Mouse (Mus musculus): Measurements from ENCODE around the gene Ptgir. TPM values are rescaled to one million over a fixed set of nuclear protein-coding genes. Genes with fewer than 3 reads are reported as not detected.

Ptgir gene
- polyA plus RNA-seq, 1 experiment: not detected

DNA sequence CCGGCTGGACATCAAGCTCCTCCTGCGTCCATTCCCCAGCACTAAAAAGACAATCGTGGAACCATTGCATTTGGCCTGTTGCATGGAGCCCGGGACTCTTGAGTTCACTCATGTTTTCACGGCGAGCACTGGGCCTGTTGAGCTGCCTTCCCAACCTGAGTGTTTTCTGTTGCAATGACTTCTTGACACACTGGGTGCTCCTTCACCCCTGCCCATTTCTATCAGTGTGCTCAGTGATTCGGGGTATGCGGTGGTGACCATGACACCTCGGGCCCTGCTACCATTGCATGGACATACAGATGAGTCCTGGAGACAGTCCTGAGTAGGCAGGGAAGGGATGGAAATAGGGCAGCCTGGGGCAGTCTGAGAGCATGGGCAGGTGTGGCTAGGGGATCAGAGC lies 33.8 kb upstream of the Ptgir start:
- H3K9me3 ChIP-seq (replicated peaks; ENCODE audit: control insufficient read depth, insufficient read depth, low read length, poor library complexity, severe bottlenecking): no peaks in the 10 kb centered on the region
- H3K27me3 ChIP-seq (ENCODE audit: control insufficient read depth, insufficient read depth, low read length, poor library complexity, severe bottlenecking): no peaks in the 10 kb centered on the region
- H3K27ac ChIP-seq (ENCODE audit: insufficient read depth, low read length): no peak overlapping the region
- no peaks in the 10 kb centered on the region for H3K4me1 ChIP-seq (ENCODE audit: control insufficient read depth, insufficient read depth, low read length)
- TF ChIP-seq POLR2A (IDR thresholded peaks at IDR 0.05; ENCODE audit: insufficient read depth, low read length): no peak
- no peak overlapping the region for H3K9ac ChIP-seq (ENCODE audit: low read depth, poor library complexity, severe bottlenecking)
- H3K4me3 ChIP-seq (ENCODE audit: low read depth, low read length): no peak overlapping the region
- H3K36me3 ChIP-seq (ENCODE audit: control insufficient read depth, insufficient read depth, low read length, poor library complexity, severe bottlenecking): no peaks in the 10 kb centered on the region

- Histone ChIP-seq H3K9ac (ENCODE audit: low read depth, poor library complexity, severe bottlenecking) (no peak overlapping the region), H3K9me3 (replicated peaks; ENCODE audit: control insufficient read depth, insufficient read depth, low read length, poor library complexity, severe bottlenecking) (no peaks in the 10 kb centered on the region), H3K27me3 (ENCODE audit: control insufficient read depth, insufficient read depth, low read length, poor library complexity, severe bottlenecking) (no peaks in the 10 kb centered on the region), H3K4me3 (ENCODE audit: low read depth, low read length) (no peak overlapping the region), H3K4me1 (ENCODE audit: control insufficient read depth, insufficient read depth, low read length) (no peaks in the 10 kb centered on the region), H3K36me3 (ENCODE audit: control insufficient read depth, insufficient read depth, low read length, poor library complexity, severe bottlenecking) (no peaks in the 10 kb centered on the region), H3K27ac (ENCODE audit: insufficient read depth, low read length) (no peak overlapping the region)
- no peak for TF ChIP-seq POLR2A (IDR thresholded peaks at IDR 0.05; ENCODE audit: insufficient read depth, low read length)
- TF ChIP-seq EP300 (IDR thresholded peaks at IDR 0.05; ENCODE audit: insufficient read depth, low read depth, low read length): no peak
- TF ChIP-seq CTCF (IDR thresholded peaks at IDR 0.05; ENCODE audit: low read depth, low read length): no peak
Measured at GRCm38 (mm10) chr7:16873392-16873791, 32.9 kb upstream of the Ptgir start.

GRCm38 (mm10) chr7:16874190-16874589 lies 32.1 kb upstream of the Ptgir start:
- no peaks in the 10 kb centered on the region for H3K27me3 ChIP-seq (ENCODE audit: control insufficient read depth, insufficient read depth, low read length, poor library complexity, severe bottlenecking)
- no peaks in the 10 kb centered on the region for H3K9me3 ChIP-seq (replicated peaks; ENCODE audit: control insufficient read depth, insufficient read depth, low read length, poor library complexity, severe bottlenecking)
- H3K4me3 ChIP-seq (ENCODE audit: low read depth, low read length): peak overlapping the region; percentile 59
- peak overlapping the region; percentile 71 for H3K27ac ChIP-seq (ENCODE audit: insufficient read depth, low read length)
- H3K9ac ChIP-seq (ENCODE audit: low read depth, poor library complexity, severe bottlenecking): peak overlapping the region; percentile 48
- H3K36me3 ChIP-seq (ENCODE audit: control insufficient read depth, insufficient read depth, low read length, poor library complexity, severe bottlenecking): no peaks in the 10 kb centered on the region
- H3K4me1 ChIP-seq (ENCODE audit: control insufficient read depth, insufficient read depth, low read length): no peaks in the 10 kb centered on the region
- 0 out of 2 replicates have a peak, but pooled peaks have one; percentile 46 for TF ChIP-seq EP300 (IDR thresholded peaks at IDR 0.05; ENCODE audit: insufficient read depth, low read depth, low read length)
- TF ChIP-seq POLR2A (IDR thresholded peaks at IDR 0.05; ENCODE audit: insufficient read depth, low read length): no peak
- TF ChIP-seq CTCF (IDR thresholded peaks at IDR 0.05; ENCODE audit: low read depth, low read length): peak; percentile 97

- Histone ChIP-seq H3K27me3 (ENCODE audit: control insufficient read depth, insufficient read depth, low read length, poor library complexity, severe bottlenecking) (no peaks in the 10 kb centered on the region), H3K4me1 (ENCODE audit: control insufficient read depth, insufficient read depth, low read length) (no peaks in the 10 kb centered on the region), H3K9me3 (replicated peaks; ENCODE audit: control insufficient read depth, insufficient read depth, low read length, poor library complexity, severe bottlenecking) (no peaks in the 10 kb centered on the region), H3K36me3 (ENCODE audit: control insufficient read depth, insufficient read depth, low read length, poor library complexity, severe bottlenecking) (no peaks in the 10 kb centered on the region), H3K4me3 (ENCODE audit: low read depth, low read length) (peak overlapping the region; percentile 59), H3K27ac (ENCODE audit: insufficient read depth, low read length) (peak overlapping the region; percentile 71), H3K9ac (ENCODE audit: low read depth, poor library complexity, severe bottlenecking) (peak overlapping the region; percentile 80)
- TF ChIP-seq CTCF (IDR thresholded peaks at IDR 0.05; ENCODE audit: low read depth, low read length) (no peak), EP300 (IDR thresholded peaks at IDR 0.05; ENCODE audit: insufficient read depth, low read depth, low read length) (no peak)
Measured at GRCm38 (mm10) chr7:16874756-16875309, 31.5 kb upstream of the Ptgir start.

- Histone ChIP-seq H3K9me3 (replicated peaks; ENCODE audit: control insufficient read depth, insufficient read depth, low read length, poor library complexity, severe bottlenecking) (no peaks in the 10 kb centered on the region), H3K27ac (ENCODE audit: insufficient read depth, low read length) (peak within 1 kb of the TSS; percentile 71), H3K27me3 (ENCODE audit: control insufficient read depth, insufficient read depth, low read length, poor library complexity, severe bottlenecking) (no peaks in the 10 kb centered on the region), H3K4me1 (ENCODE audit: control insufficient read depth, insufficient read depth, low read length) (no peaks in the 10 kb centered on the region), H3K4me3 (ENCODE audit: low read depth, low read length) (peak within 1 kb of the TSS; percentile 86), H3K36me3 (ENCODE audit: control insufficient read depth, insufficient read depth, low read length, poor library complexity, severe bottlenecking) (no peaks in the 10 kb centered on the region), H3K9ac (ENCODE audit: low read depth, poor library complexity, severe bottlenecking) (peak within 1 kb of the TSS; percentile 80)
- no peak for TF ChIP-seq CTCF (IDR thresholded peaks at IDR 0.05; ENCODE audit: low read depth, low read length)
- no peak for TF ChIP-seq EP300 (IDR thresholded peaks at IDR 0.05; ENCODE audit: insufficient read depth, low read depth, low read length)
- no peak for TF ChIP-seq POLR2A (IDR thresholded peaks at IDR 0.05; ENCODE audit: insufficient read depth, low read length)
Measured at GRCm38 (mm10) chr7:16875310-16875325, 31.2 kb upstream of the Ptgir start, which contains the start of gene Dact3. TSS of gene Dact3 (plus strand) at chr7:16875317.

DNA sequence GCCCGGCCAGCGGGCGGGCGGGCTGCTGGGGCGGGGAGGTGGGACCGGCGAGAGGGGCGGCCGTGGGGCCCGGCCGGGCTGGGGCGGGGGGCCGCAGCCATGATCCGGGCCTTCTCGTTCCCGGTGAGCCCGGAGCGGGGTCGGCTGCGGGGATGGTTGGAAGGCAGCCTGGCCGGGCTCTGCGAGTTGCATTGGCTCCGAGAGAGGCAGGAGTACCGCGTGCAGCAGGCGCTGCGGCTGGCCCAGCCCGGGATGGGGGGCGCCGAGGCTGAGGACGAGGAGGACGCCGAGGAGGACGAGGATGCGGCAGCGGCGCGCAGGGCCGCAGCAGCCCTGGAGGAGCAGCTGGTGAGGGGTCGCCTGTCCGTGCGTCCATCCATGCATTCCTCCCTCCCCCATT lies 31.0 kb upstream of the Ptgir start:
- no peaks in the 10 kb centered on the region for H3K4me1 ChIP-seq (ENCODE audit: control insufficient read depth, insufficient read depth, low read length)
- H3K4me3 ChIP-seq (ENCODE audit: low read depth, low read length): peak overlapping the region; percentile 86
- no peaks in the 10 kb centered on the region for H3K36me3 ChIP-seq (ENCODE audit: control insufficient read depth, insufficient read depth, low read length, poor library complexity, severe bottlenecking)
- no peak overlapping the region for H3K27ac ChIP-seq (ENCODE audit: insufficient read depth, low read length)
- no peaks in the 10 kb centered on the region for H3K9me3 ChIP-seq (replicated peaks; ENCODE audit: control insufficient read depth, insufficient read depth, low read length, poor library complexity, severe bottlenecking)
- H3K27me3 ChIP-seq (ENCODE audit: control insufficient read depth, insufficient read depth, low read length, poor library complexity, severe bottlenecking): no peaks in the 10 kb centered on the region
- peak overlapping the region; percentile 80 for H3K9ac ChIP-seq (ENCODE audit: low read depth, poor library complexity, severe bottlenecking)
- TF ChIP-seq EP300 (IDR thresholded peaks at IDR 0.05; ENCODE audit: insufficient read depth, low read depth, low read length): no peak
- TF ChIP-seq POLR2A (IDR thresholded peaks at IDR 0.05; ENCODE audit: insufficient read depth, low read length): no peak
- TF ChIP-seq CTCF (IDR thresholded peaks at IDR 0.05; ENCODE audit: low read depth, low read length): no peak
